Mouse (Mus musculus): ENCODE data around the gene Rasal3.

The Rasal3 gene

GRCm38 (mm10) chr17:32389101-32389659 lies 14.2 kb downstream of the Rasal3 start, which contains the start of gene Wiz:
TSS of gene Wiz (minus strand) at chr17:32389439.
- in situ Hi-C loops (cut with MboI, MseI): loop anchor here (10.0 kb wide), 1 partner anchor 1586 kb away; no protein-coding TSS in a partner anchor

- in situ Hi-C loops (cut with MboI, MseI): loop anchor here (10.0 kb wide), 1 partner anchor 1586 kb away; no protein-coding TSS in a partner anchor
These were observed 14.8 kb downstream of the Rasal3 start for GRCm38 (mm10) chr17:32388370-32389100.

GRCm38 (mm10) chr17:32387986-32388369 lies 15.4 kb downstream of the Rasal3 start:
- in situ Hi-C loops (cut with MboI, MseI): loop anchor here (10.0 kb wide), 1 partner anchor 1587 kb away; no protein-coding TSS in a partner anchor

GRCm38 (mm10) chr17:32386659-32387432 lies 16.5 kb downstream of the Rasal3 start:
- in situ Hi-C loops (cut with MboI, MseI): loop anchor here (10.0 kb wide), 1 partner anchor 1588 kb away; no protein-coding TSS in a partner anchor

- in situ Hi-C loops (cut with MboI, MseI): loop anchor here (10.0 kb wide), 1 partner anchor 1591 kb away; no protein-coding TSS in a partner anchor
These were observed 19.7 kb downstream of the Rasal3 start for GRCm38 (mm10) chr17:32383661-32384060.

- in situ Hi-C loops (cut with MboI, MseI): loop anchor here (10.0 kb wide), 1 partner anchor 1592 kb away; no protein-coding TSS in a partner anchor
These were observed 20.8 kb downstream of the Rasal3 start for GRCm38 (mm10) chr17:32382576-32382975.

GRCm38 (mm10) chr17:32378786-32379185 lies 24.6 kb downstream of the Rasal3 start:
- in situ Hi-C loops (cut with MboI, MseI): no loop called here

- in situ Hi-C loops (cut with MboI, MseI): no loop called here
These were observed 26.2 kb downstream of the Rasal3 start for GRCm38 (mm10) chr17:32377137-32377536.

- in situ Hi-C loops (cut with MboI, MseI): no loop called here
These were observed 26.9 kb downstream of the Rasal3 start for GRCm38 (mm10) chr17:32376475-32376874.

- in situ Hi-C loops (cut with MboI, MseI): no loop called here
These were observed 34.3 kb downstream of the Rasal3 start for GRCm38 (mm10) chr17:32368991-32369578.

- in situ Hi-C loops (cut with MboI, MseI): no loop called here
These were observed 35.7 kb downstream of the Rasal3 start for GRCm38 (mm10) chr17:32367706-32368105.

- in situ Hi-C loops (cut with MboI, MseI): no loop called here
These were observed 38.1 kb downstream of the Rasal3 start for GRCm38 (mm10) chr17:32365296-32365695.

- in situ Hi-C loops (cut with MboI, MseI): no loop called here
These were observed 38.5 kb downstream of the Rasal3 start for GRCm38 (mm10) chr17:32364850-32365249.

GRCm38 (mm10) chr17:32364331-32364730 lies 39.1 kb downstream of the Rasal3 start:
- in situ Hi-C loops (cut with MboI, MseI): no loop called here

GRCm38 (mm10) chr17:32363821-32364301 lies 39.5 kb downstream of the Rasal3 start:
- in situ Hi-C loops (cut with MboI, MseI): no loop called here

- in situ Hi-C loops (cut with MboI, MseI): no loop called here
These were observed 40.7 kb downstream of the Rasal3 start for GRCm38 (mm10) chr17:32362686-32363085.

GRCm38 (mm10) chr17:32359928-32360327 lies 43.5 kb downstream of the Rasal3 start:
- in situ Hi-C loops (cut with MboI, MseI): no loop called here

GRCm38 (mm10) chr17:32358943-32359340 lies 44.4 kb downstream of the Rasal3 start:
- in situ Hi-C loops (cut with MboI, MseI): no loop called here

- in situ Hi-C loops (cut with MboI, MseI): no loop called here
These were observed 45.0 kb downstream of the Rasal3 start for GRCm38 (mm10) chr17:32358192-32358942.
